Comparison of ENCODE assay signal across 16 mouse cellular contexts in the genomic region with DNA sequence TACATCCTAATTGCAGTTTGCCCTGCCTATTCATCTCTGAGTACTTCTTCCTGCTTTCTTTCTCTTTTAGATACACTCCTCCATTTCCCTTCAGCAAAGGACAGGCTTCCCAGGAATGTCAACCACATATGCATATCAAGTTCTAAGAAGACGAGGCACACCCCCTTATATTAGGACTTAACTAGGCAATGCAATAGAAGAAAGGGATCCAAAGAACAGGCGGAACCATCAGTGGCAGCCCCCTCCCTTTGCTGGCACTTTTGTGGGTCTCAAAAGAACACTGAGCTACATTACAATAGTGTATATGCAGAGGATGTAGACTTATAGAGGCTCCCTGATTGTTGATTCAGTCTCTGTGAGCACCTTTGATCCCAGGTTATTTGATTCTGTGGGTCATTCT.
"Had no signal": no experiment of that assay in that cellular context is flagged by ENCODE, and none has a peak within 500 bp of the region (broad histone marks: within the 10 kb centered on the region; RNA-seq: fewer than 3 reads in every experiment).

No protein-coding gene starts in this region.

- H3K4me3 ChIP-seq: neural tube, embryonic 12.5 days; neural tube, embryonic 13.5 days; neural tube, embryonic 15.5 days; stomach, embryonic 15.5 days had no signal

- H3K9me3 ChIP-seq: neural tube, embryonic 12.5 days; neural tube, embryonic 13.5 days; neural tube, embryonic 15.5 days; stomach, embryonic 15.5 days had no signal

- H3K36me3 ChIP-seq: neural tube, embryonic 12.5 days; neural tube, embryonic 13.5 days; neural tube, embryonic 15.5 days; stomach, embryonic 15.5 days had no signal

- H3K4me1 ChIP-seq: neural tube, embryonic 12.5 days; neural tube, embryonic 13.5 days; neural tube, embryonic 15.5 days; stomach, embryonic 15.5 days had no signal

- H3K27ac ChIP-seq: neural tube, embryonic 12.5 days; neural tube, embryonic 13.5 days; neural tube, embryonic 15.5 days; stomach, embryonic 15.5 days; stomach, postnatal 0 days had no signal

- H3K9ac ChIP-seq: neural tube, embryonic 12.5 days; neural tube, embryonic 13.5 days; neural tube, embryonic 15.5 days; stomach, embryonic 15.5 days had no signal

- DNase-seq: retina, postnatal 1 day; right cerebral cortex, adult 18-20 months; right cerebral cortex, postnatal 14 days; right cerebral cortex, postnatal 25 days; right cerebral cortex, postnatal 4 days; spleen, adult 18-20 months; thymus, adult 18-20 months; thymus, adult 2 months; thymus, postnatal 14 days; thymus, postnatal 25 days; thymus, postnatal 36 days had no signal
